Mouse (Mus musculus): ENCODE data around the gene C330021F23Rik.

Gene C330021F23Rik

GRCm38 (mm10) chr8:3587391-3588257, 19.8 kb downstream of the C330021F23Rik start:
- peak; percentile 16 for DNase-seq

GRCm38 (mm10) chr8:3588258-3588633, 20.5 kb downstream of the C330021F23Rik start:
- DNase-seq: no peak

GRCm38 (mm10) chr8:3593470-3593869, 25.7 kb downstream of the C330021F23Rik start:
- no peak for DNase-seq

- no peak for DNase-seq
Observed at GRCm38 (mm10) chr8:3594466-3594865, 26.7 kb downstream of the C330021F23Rik start.

- no peak for DNase-seq
Observed at GRCm38 (mm10) chr8:3598054-3598453, 30.3 kb downstream of the C330021F23Rik start.

GRCm38 (mm10) chr8:3599219-3599618, 31.4 kb downstream of the C330021F23Rik start:
- DNase-seq: no peak

- DNase-seq: no peak
Observed at GRCm38 (mm10) chr8:3600401-3600800, 32.6 kb downstream of the C330021F23Rik start.

- DNase-seq: no peak
Observed at GRCm38 (mm10) chr8:3603439-3603838, 35.6 kb downstream of the C330021F23Rik start.

GRCm38 (mm10) chr8:3606593-3606992, 38.8 kb downstream of the C330021F23Rik start:
- no peak for DNase-seq

GRCm38 (mm10) chr8:3607822-3608221, 40.0 kb downstream of the C330021F23Rik start:
- DNase-seq: no peak

GRCm38 (mm10) chr8:3609046-3609815, 41.4 kb downstream of the C330021F23Rik start:
- DNase-seq: no peak

- no peak for DNase-seq
Observed at GRCm38 (mm10) chr8:3609816-3610150, 42.0 kb downstream of the C330021F23Rik start.

GRCm38 (mm10) chr8:3621199-3621970, 53.6 kb downstream of the C330021F23Rik start, which contains the start of the genes Xab2 and Pet100:
Xab2 (minus strand) TSS chr8:3621316.
Pet100 (plus strand) TSS chr8:3621548.
- DNase-seq: peak; percentile 97

- DNase-seq: no peak
Observed at GRCm38 (mm10) chr8:3622119-3622518, 54.3 kb downstream of the C330021F23Rik start.

GRCm38 (mm10) chr8:3625445-3625844, 57.7 kb downstream of the C330021F23Rik start, which contains the start of gene Pcp2:
Pcp2 (minus strand) TSS chr8:3625545.
- DNase-seq: no peak

GRCm38 (mm10) chr8:3626971-3627370, 59.2 kb downstream of the C330021F23Rik start:
- no peak for DNase-seq

- peak; percentile 28 for DNase-seq
Observed at GRCm38 (mm10) chr8:3628014-3628413, 60.2 kb downstream of the C330021F23Rik start.

- DNase-seq: peak; percentile 87
Observed at GRCm38 (mm10) chr8:3630647-3631477, 63.1 kb downstream of the C330021F23Rik start, which contains the start of gene Stxbp2. Stxbp2 (plus strand) TSS chr8:3630955.

GRCm38 (mm10) chr8:3631478-3631875, 63.7 kb downstream of the C330021F23Rik start:
- DNase-seq: peak; percentile 14

Data from thymus, postnatal 25 days (tissue).